Mouse (Mus musculus) spleen, adult 2 months (tissue): ENCODE data around the gene Ctdspl.

Experiments used
- CTCF ChIP-seq: fragments of 200-500 bp; IDR thresholded peaks from 2 replicates; pipeline ENCODE4 v1.5.1; 2011; ENCODE audit warnings: mild to moderate bottlenecking, inconsistent platforms; ENCODE audit not compliant: insufficient read depth, insufficient read length, insufficient replicate concordance; ENCODE audit errors: extremely low read depth
- POLR2A ChIP-seq: fragments of 200-500 bp; IDR thresholded peaks from 2 replicates; pipeline ENCODE4 v1.6.1; 2011; ENCODE audit warnings: low read depth, low read length, inconsistent platforms

DNA sequence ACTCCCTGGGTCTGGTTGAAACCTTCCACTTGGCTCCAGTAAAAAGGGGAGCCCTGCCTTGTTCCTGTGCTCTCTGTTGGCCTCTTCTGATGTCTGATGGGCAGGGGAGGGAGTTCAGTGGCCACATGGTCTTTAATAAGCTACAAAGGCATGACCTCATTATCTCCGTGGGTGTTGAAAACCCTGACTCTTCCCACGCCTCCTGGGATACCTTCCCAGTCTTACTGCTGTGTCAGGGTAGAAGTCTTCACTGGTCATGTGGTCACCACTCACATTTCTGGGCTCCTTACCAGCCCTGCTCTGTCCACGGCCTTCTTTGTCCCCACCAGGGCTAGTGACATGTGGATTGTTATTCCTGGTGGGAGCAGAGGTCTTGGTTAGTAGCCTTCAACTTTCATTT is 11.3 kb downstream of the Ctdspl start:
- no peak for TF ChIP-seq CTCF
- no peak for TF ChIP-seq POLR2A
